Mouse (Mus musculus) frontal cortex, adult (tissue): ENCODE data around the gene 2900011O08Rik.
"Not testable (repeated sequence)": the region's sequence is repeated elsewhere in the genome, so short reads cannot be mapped to it uniquely, and the experiment has no call there.

Experiments used
- ATAC-seq: cut with Nextera tagmentation; 2 replicates; pipeline ENCODE4 v1.9.2; 2017; ENCODE audit warnings: mild to moderate bottlenecking, moderate library complexity, mixed read lengths; ENCODE audit not compliant: low TSS enrichment

The 2900011O08Rik gene

GRCm38 (mm10) chr16:13986574-13987478, at the start of gene 2900011O08Rik, which contains the start of gene Ifitm7:
2900011O08Rik (plus strand) TSS chr16:13986604.
Ifitm7 (minus strand) TSS chr16:13986888.
- ATAC-seq, result peak; percentile 93

- peak; percentile 99 for ATAC-seq
Observed at GRCm38 (mm10) chr16:13940139-13940846, 46.1 kb upstream of the 2900011O08Rik start.

DNA sequence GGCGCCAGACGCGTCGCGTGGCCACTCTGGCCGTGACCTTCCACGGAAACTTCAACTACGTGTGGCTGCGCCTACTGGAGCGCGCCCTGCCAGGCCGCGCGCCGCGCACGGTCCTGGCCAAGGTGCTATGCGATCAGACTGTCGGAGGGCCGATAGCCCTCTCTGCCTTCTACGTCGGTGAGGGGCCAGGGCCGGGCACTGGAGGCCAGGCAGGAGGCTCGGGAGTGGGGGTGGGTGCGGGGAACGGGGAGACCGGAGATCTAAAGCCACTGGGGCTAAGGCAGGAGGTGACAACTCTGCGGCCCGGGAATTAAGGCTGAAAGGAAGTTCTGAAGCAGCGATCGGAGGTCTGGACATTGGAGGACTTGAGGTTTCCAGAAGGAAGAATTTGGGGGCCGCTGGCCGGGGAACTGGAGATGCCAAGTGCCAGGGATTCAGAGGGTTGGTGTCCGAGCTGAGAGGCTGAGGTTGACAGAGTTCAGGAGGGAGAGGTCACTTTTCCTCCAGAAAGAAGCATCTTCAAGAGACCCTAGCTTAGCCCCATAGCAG, 45.5 kb upstream of the 2900011O08Rik start:
- ATAC-seq, result peak; percentile 36

DNA sequence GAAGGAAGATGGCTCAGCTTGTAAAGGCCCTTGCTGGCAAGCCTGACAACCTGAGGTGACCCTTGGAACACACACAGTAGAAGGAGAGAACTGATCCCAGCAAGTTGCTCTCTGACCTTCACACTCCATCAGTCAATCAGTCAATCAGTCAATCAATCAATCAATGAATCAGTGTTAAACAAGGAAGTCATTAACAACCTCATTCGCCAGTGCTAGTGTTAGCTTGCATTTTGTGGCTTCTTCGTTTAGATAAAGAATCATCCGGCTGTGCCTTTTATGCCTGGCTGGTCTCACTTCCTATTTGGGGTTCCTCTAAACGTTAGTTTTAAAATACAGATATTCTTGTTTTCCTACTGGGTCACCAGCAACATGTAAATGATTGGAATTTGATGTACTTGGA, 42.2 kb upstream of the 2900011O08Rik start:
- no peak for ATAC-seq

GRCm38 (mm10) chr16:13944752-13945151, 41.7 kb upstream of the 2900011O08Rik start:
- ATAC-seq, result no peak

GRCm38 (mm10) chr16:13945153-13945552, 41.3 kb upstream of the 2900011O08Rik start:
- ATAC-seq, result no peak

DNA sequence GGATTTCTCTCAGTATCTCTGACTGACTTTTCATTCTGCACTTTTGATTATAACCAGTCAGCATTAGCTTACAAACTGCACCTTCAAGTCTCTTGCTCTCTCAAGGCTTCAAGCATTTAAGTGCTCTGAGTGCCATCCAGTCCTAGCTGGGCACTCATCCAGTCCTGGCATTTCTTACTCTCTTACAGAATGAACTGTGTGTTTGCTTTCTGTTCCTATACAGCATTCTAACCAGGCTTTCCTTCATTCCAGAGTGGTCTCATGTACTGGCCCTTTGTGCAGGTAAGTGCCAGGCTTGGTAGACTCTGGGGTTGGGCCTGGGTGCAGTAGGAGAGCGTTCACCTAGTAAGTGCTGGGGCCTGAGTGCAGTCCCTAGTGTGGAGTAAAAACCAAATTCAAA, 40.1 kb upstream of the 2900011O08Rik start:
- no peak for ATAC-seq

DNA sequence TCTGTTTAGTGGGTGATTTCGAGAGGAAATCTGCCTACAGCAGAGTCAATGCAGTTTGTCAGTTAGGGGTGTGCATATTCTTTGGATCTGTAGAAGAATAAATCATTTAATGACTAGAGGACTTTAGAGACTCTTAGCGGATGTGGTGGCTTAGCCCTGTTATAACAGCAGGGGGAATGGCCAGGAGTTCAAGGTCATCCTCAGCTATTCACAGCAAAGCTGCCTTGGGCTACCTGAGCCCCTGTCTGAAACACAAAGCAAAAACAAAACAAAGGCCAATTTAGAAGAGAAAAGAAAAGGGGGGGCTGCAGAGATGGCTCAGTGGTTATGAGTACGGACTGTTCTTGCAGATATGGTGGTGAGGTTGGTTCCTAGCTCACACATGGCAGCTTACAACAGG, 35.2 kb upstream of the 2900011O08Rik start:
- no peak for ATAC-seq

DNA sequence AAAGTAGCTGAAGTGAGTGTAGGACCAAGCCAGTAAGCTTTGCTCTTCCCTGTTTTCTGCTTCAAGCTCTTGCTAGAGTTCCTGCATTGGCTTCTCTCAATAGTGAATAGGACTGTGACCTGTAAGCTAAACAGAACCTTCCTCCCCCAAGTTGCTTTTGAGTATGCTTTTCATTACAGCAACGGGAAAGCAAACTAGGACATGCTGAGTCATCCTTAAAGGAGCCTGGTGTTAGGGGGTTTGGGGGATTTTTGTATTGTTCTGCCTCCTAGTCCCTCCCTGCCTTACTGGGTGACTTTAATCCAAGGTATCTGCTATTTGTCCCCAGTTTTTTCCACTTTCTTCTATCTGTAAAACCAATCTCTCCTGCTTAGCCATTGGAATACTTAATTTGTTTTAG, 24.4 kb upstream of the 2900011O08Rik start:
- ATAC-seq, result no peak

- no peak for ATAC-seq
Observed at GRCm38 (mm10) chr16:13969096-13969495, 17.3 kb upstream of the 2900011O08Rik start.

- ATAC-seq, result no peak
Observed at GRCm38 (mm10) chr16:13972051-13972450, 14.4 kb upstream of the 2900011O08Rik start.

DNA sequence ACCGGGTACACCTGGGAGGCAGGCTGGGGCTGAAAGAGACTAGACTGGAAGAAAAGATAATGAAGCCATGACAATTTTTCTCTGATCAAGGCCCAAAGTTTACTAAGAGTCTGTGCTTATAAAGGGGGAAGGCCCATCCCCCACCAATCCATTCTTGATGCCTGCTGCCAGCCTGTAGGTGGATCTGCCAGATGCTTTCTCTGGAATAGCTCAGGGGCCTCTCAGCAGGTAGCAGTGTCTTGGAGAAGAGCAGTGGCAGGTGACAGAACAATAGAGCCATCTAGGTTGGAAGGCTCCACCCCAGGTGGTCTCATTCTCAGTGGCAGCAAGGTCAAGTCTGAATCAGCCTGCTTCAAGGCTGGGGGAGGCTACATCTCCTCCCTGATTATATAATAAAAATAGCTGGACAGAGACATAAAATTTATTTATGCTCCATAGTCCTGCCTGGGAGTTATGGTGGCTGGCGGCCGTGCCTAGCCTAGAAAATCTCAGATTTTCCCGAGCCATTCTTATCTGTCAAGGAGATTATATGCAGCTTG, 10.0 kb upstream of the 2900011O08Rik start:
- ATAC-seq, result not testable (repeated sequence)

GRCm38 (mm10) chr16:13977026-13977425, 9.4 kb upstream of the 2900011O08Rik start:
- not testable (repeated sequence) for ATAC-seq

GRCm38 (mm10) chr16:13981726-13982125, 4.7 kb upstream of the 2900011O08Rik start:
- ATAC-seq, result not testable (repeated sequence)

DNA sequence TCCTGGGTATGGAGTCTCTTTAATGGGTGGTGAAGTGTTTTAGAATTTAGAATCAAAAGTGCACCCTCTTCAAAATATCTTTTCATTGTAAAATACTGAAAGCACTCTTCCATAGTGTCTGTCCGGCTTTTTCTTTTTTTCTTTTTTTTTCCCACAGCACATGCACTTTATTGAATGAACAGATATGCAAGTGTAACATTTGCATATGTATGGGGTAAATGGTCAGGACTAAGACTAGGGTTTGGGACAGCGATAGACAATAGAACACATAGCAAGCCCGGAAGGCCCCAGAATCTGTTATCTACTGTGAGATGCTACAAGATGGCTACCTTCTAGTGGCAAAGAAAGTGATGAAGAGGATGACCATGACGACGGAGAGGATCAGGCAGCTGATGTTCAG, 3.2 kb upstream of the 2900011O08Rik start:
- ATAC-seq, result no peak

- peak; percentile 70 for ATAC-seq
Observed at GRCm38 (mm10) chr16:13986197-13986573, 219 bp upstream of the 2900011O08Rik start.

DNA sequence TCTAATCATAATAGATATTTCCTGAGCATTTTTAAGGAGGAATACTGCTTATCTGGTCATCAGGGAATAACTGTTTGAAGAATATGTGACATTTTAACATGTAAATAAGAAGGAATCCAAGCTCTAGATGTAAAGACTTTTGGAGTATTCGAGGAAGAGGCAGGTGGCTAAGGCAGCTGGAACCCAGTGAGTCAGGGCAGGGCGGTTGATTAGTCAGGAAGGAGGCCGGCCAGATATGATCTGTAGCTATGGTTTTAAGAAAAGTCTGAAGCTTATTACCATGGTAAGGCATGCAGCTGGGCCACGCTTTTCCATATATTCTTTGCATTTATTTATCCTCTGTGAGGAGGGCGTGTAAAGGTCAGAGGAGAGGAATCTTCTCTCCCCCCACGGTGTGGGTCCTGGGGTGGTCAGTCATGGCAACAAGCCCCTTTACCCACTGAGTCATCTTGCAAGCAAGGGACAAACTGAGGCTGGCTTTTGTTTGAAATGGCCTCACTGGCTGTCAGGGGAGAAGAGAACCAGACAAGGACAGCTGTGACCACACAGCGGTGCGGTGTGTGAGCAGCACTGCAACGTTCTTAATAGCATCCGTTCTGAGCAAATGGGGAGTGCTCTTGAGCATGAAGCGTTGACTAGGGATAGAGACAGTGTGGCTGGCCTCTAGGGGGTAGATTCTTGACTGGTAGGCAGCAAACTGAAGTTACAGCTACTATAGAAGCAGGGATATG, 6.3 kb downstream of the 2900011O08Rik start:
- 0 out of 2 replicates have a peak, but pooled peaks have one; percentile 26 for ATAC-seq

- ATAC-seq, result no peak
Observed at GRCm38 (mm10) chr16:13994076-13994475, 7.7 kb downstream of the 2900011O08Rik start.

DNA sequence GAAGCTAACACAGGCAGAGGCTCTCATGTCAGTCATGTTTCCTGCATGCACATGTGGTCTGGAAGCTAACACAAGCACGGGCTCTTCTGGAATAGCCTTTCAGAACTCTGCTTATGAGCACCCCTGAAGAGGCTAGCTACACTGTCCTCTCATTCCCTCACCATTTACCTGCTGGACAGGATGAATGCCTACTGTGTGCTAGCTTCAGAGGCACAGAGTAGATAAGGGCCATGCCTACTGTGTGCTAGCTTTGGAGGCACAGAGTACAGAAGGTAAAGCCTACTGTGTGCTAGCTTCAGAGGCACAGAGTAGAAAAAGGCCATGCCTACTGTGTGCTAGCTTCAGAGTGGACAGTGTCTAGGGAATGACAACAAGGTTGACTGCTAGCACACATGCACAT, 8.1 kb downstream of the 2900011O08Rik start:
- ATAC-seq, result no peak

DNA sequence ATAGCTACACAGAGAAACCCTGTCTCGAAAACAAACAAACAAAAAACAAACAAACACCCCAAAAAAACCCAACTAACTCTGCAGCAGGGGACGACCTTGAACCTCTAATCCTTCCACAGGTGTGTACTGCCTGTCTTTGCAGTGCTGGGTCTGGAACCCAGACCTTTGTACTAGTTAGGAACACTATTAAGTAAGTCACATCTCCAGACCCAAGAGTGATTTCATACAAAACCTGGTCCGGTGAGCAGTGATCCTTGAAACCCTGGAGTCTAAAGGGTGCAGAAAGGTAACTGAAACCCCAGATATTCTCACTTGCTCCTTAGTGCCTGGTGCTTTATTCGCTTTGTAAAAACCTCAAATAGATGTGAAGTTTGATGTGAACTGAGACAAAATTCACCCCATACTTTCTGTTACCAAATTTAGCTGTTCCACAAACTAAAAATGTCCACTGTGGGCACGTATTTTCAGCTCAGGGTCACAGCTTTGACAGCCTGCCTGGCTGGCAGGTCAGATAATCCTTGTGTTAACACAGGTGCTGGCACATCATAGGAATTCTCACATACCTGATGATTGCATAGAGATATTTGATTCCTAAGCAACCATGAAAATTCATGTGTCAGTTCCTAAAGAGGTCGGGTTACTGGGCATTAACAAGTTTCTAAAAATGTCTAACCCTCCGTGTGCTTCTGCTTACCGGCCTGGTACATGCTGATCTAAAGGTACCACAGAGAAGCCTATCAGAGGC, 17.2 kb downstream of the 2900011O08Rik start:
- ATAC-seq, result no peak

DNA sequence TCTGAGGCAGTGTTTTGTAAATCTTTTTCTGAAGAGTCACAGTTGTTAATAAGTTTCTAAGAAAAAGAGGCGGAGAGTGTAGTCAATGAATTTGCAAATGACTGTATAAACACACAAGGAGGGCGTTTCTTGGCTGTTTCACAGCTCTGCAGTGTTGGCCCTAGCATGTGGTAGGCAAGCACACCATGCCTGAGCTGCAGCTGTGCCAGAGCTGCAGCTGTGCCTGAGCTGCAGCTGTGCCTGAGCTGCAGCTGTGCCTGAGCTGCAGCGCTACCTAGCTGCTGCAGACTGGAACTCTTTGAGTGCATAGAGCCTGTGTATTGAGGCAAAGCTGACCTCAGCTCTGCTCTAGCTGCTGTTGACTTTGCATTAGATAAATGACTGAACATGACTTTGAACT, 17.8 kb downstream of the 2900011O08Rik start:
- ATAC-seq, result peak; percentile 66
